Mouse (Mus musculus): ENCODE results near the gene Pecam1.

- TF ChIP-seq CTCF (IDR thresholded peaks at IDR 0.05; ENCODE audit: extremely low read depth, insufficient read length, insufficient replicate concordance, low read depth, low read length) (no peak), POLR2A (IDR thresholded peaks at IDR 0.05; ENCODE audit: low read depth, low read length) (no peak)
These were observed 1.7 kb upstream of the Pecam1 start for GRCm38 (mm10) chr11:106752103-106752502.

All from small intestine, adult 2 months (tissue).